Comparison of ENCODE assay signal across 8 mouse cellular contexts in the genomic region with DNA sequence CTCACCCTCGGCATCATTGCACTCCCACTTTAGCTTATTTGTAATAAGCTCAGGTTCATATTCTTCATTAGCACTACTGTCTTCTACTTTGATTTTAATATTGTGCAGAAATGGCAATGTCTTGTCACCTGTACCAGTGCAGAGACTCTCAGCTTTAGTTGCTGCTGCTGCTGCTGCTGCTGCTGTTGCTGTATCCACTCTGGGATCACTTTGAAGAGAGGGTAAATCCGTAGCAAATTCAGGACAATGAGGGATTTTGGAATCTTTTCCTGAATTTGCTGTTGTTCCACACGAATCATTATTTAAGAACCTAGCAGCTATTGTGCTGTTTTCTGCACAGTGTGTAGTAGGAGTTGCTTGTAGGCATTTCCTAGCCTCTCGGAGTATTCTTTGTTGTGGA. TPM values are rescaled to one million over a fixed set of nuclear protein-coding genes. Genes with fewer than 3 reads are reported as not detected.
DNase-seq lines count a peak whose midpoint lies in the region; ATAC-seq and TF ChIP-seq lines count a peak whose summit lies in the region.

No protein-coding gene starts in this region.

- TF ChIP-seq CTCF in left cerebral cortex, adult 2 months (IDR thresholded peaks at IDR 0.05), result no peak
- TF ChIP-seq CTCF in intestine, postnatal 0 days (IDR thresholded peaks at IDR 0.05; ENCODE audit: low read depth), result no peak

- H3K36me3 ChIP-seq in embryonic facial prominence, embryonic 15.5 days, result no peaks in the 10 kb centered on the region
- no peaks in the 10 kb centered on the region for H3K36me3 ChIP-seq in intestine, postnatal 0 days (ENCODE audit: control insufficient read depth, insufficient read depth)
- H3K36me3 ChIP-seq in neural tube, embryonic 13.5 days, result no peaks in the 10 kb centered on the region

- peaks cover 50% of the 10 kb centered on the region for H3K4me1 ChIP-seq in embryonic facial prominence, embryonic 15.5 days
- H3K4me1 ChIP-seq in intestine, postnatal 0 days (replicated peaks; ENCODE audit: control insufficient read depth, insufficient read depth, low read length), result peaks cover 9% of the 10 kb centered on the region; the same call in 1 of the 2 replicates
- H3K4me1 ChIP-seq in neural tube, embryonic 13.5 days (replicated peaks), result peaks cover 58% of the 10 kb centered on the region

- no peaks in the 10 kb centered on the region for H3K27me3 ChIP-seq in embryonic facial prominence, embryonic 15.5 days
- H3K27me3 ChIP-seq in intestine, postnatal 0 days (replicated peaks; ENCODE audit: control insufficient read depth, insufficient read depth, low read length), result no peaks in the 10 kb centered on the region
- H3K27me3 ChIP-seq in neural tube, embryonic 13.5 days, result no peaks in the 10 kb centered on the region

- peak overlapping the region; percentile 73 for H3K4me2 ChIP-seq in embryonic facial prominence, embryonic 15.5 days (replicated peaks)
- H3K4me2 ChIP-seq in intestine, postnatal 0 days (replicated peaks; ENCODE audit: low read depth), result peak overlapping the region; percentile 93
- peak overlapping the region; percentile 81 for H3K4me2 ChIP-seq in neural tube, embryonic 13.5 days

- intact Hi-C loops in left cerebral cortex, adult 2 months (cut with DNase I), result loop anchor here (5.0 kb wide), 2 partner anchors 314 to 646 kb away; a partner anchor contains a TSS

- peak overlapping the region; percentile 96 for H3K9ac ChIP-seq in embryonic facial prominence, embryonic 15.5 days
- peak overlapping the region; percentile 76; the same call in 1 of the 2 replicates for H3K9ac ChIP-seq in intestine, postnatal 0 days (ENCODE audit: low read depth, low read length)
- peak overlapping the region; percentile 100 for H3K9ac ChIP-seq in neural tube, embryonic 13.5 days

- ATAC-seq in embryonic facial prominence, embryonic 15.5 days (ENCODE audit: insufficient number of reproducible peaks, low FRiP score, low TSS enrichment, low read depth), result no peak
- ATAC-seq in intestine, postnatal 0 days, result no peak
- no peak for ATAC-seq in neural tube, embryonic 13.5 days (ENCODE audit: low read depth)
- no peak for ATAC-seq in CD4-positive, CD25-positive, alpha-beta regulatory T cell, adult 4 months

- no peaks in the 10 kb centered on the region for H3K9me3 ChIP-seq in embryonic facial prominence, embryonic 15.5 days (replicated peaks)
- no peaks in the 10 kb centered on the region for H3K9me3 ChIP-seq in intestine, postnatal 0 days (ENCODE audit: control insufficient read depth)
- H3K9me3 ChIP-seq in neural tube, embryonic 13.5 days, result no peaks in the 10 kb centered on the region

- DNase-seq in left cerebral cortex, adult 2 months (ENCODE audit: extremely low spot score in 1 of 2, low spot score in 2 of 2), result no peak
- no peak for DNase-seq in left cerebral cortex, adult 9 months (ENCODE audit: low spot score in 2 of 2)
- DNase-seq in left cerebral cortex, adult 18-20 months (ENCODE audit: low spot score in 2 of 2), result no peak
- DNase-seq in adrenal gland, postnatal 36 days, result no peak

- H3K4me3 ChIP-seq in left cerebral cortex, adult 2 months, result peak overlapping the region; percentile 63
- H3K4me3 ChIP-seq in embryonic facial prominence, embryonic 15.5 days (replicated peaks), result peak overlapping the region; percentile 79
- peak overlapping the region; percentile 82 for H3K4me3 ChIP-seq in intestine, postnatal 0 days (ENCODE audit: low read depth, low read length)
- H3K4me3 ChIP-seq in neural tube, embryonic 13.5 days, result peak overlapping the region; percentile 97

- H3K27ac ChIP-seq in left cerebral cortex, adult 2 months, result peak overlapping the region; percentile 98; the same call in 1 of the 2 replicates
- H3K27ac ChIP-seq in embryonic facial prominence, embryonic 15.5 days (replicated peaks), result peak overlapping the region; percentile 99
- H3K27ac ChIP-seq in intestine, postnatal 0 days (ENCODE audit: low read depth, low read length), result no peak overlapping the region
- H3K27ac ChIP-seq in neural tube, embryonic 13.5 days (replicated peaks), result peak overlapping the region; percentile 100

- WGBS in embryonic facial prominence, embryonic 15.5 days, result 2% methylated on average over 4 of the region's 4 CpGs
- 10% methylated on average over 4 of the region's 4 CpGs for WGBS in intestine, postnatal 0 days
- under 1% methylated on average over 4 of the region's 4 CpGs for WGBS in neural tube, embryonic 13.5 days

RNA-seq across cellular contexts. Expression of a gene that starts 2.7 kb away (rescaled TPM):
- 1 to 10 TPM; 7.4 to 8.0 TPM for total RNA-seq in left cerebral cortex, adult 2 months (2021)
- polyA plus RNA-seq in embryonic facial prominence, embryonic 15.5 days (2015; fragmentation: Nextera tagmentation; extraction: Ambion mirVana), result 5.7 and 6.1 TPM in 2 replicates
- 0.95 and 1.2 TPM in 2 replicates for polyA plus RNA-seq in intestine, postnatal 0 days (2015; fragmentation: Nextera tagmentation; extraction: Ambion mirVana)
- polyA plus RNA-seq in neural tube, embryonic 13.5 days (2015; fragmentation: Nextera tagmentation; extraction: Ambion mirVana), result 8.2 and 9.2 TPM in 2 replicates
- total RNA-seq in left cerebral cortex, adult 18-20 months (2021), result 1 to 10 TPM; 7.4 to 8.7 TPM
- 1 to 10 TPM; 2.8 to 4.4 TPM for total RNA-seq in adrenal gland, postnatal 36 days (2021)
- polyA plus RNA-seq in CD4-positive, CD25-positive, alpha-beta regulatory T cell, adult 4 months (2017; shearing (Covaris generic)), result under 1 TPM in 1 of 2 experiments, not detected in 1; 0.74 TPM

RNA-seq across cellular contexts. Expression of a gene that starts 8.6 kb away (rescaled TPM):
- 1 to 10 TPM; 2.7 to 5.0 TPM for total RNA-seq in left cerebral cortex, adult 2 months (2021)
- polyA plus RNA-seq in embryonic facial prominence, embryonic 15.5 days (2015; fragmentation: Nextera tagmentation; extraction: Ambion mirVana), result 13.7 and 13.9 TPM in 2 replicates
- polyA plus RNA-seq in intestine, postnatal 0 days (2015; fragmentation: Nextera tagmentation; extraction: Ambion mirVana), result 6.3 and 6.8 TPM in 2 replicates
- 8.8 and 12.3 TPM in 2 replicates for polyA plus RNA-seq in neural tube, embryonic 13.5 days (2015; fragmentation: Nextera tagmentation; extraction: Ambion mirVana)
- total RNA-seq in left cerebral cortex, adult 18-20 months (2021), result 1 to 10 TPM; 2.9 to 5.6 TPM
- 1 to 10 TPM; 1.4 to 1.9 TPM for total RNA-seq in adrenal gland, postnatal 36 days (2021)
- polyA plus RNA-seq in CD4-positive, CD25-positive, alpha-beta regulatory T cell, adult 4 months (2017; shearing (Covaris generic)), result 1 to 10 TPM; 2.0 to 2.1 TPM

RNA-seq across cellular contexts. Expression of a gene that starts 8.9 kb away (rescaled TPM):
- 10 to 100 TPM; 51.6 to 52.1 TPM for total RNA-seq in left cerebral cortex, adult 2 months (2021)
- 65.5 and 70.1 TPM in 2 replicates for polyA plus RNA-seq in embryonic facial prominence, embryonic 15.5 days (2015; fragmentation: Nextera tagmentation; extraction: Ambion mirVana)
- 22.6 and 30.1 TPM in 2 replicates for polyA plus RNA-seq in intestine, postnatal 0 days (2015; fragmentation: Nextera tagmentation; extraction: Ambion mirVana)
- 62.3 and 63.1 TPM in 2 replicates for polyA plus RNA-seq in neural tube, embryonic 13.5 days (2015; fragmentation: Nextera tagmentation; extraction: Ambion mirVana)
- total RNA-seq in left cerebral cortex, adult 18-20 months (2021), result 10 to 100 TPM; 51.5 to 55.7 TPM
- 10 to 100 TPM; 46.8 to 47.7 TPM for total RNA-seq in adrenal gland, postnatal 36 days (2021)
- polyA plus RNA-seq in CD4-positive, CD25-positive, alpha-beta regulatory T cell, adult 4 months (2017; shearing (Covaris generic)), result 10 to 100 TPM; 34.9 to 41.4 TPM

RNA-seq across cellular contexts. Expression of a gene that starts 49.4 kb away (rescaled TPM):
- not detected for total RNA-seq in left cerebral cortex, adult 2 months (2021)
- not detected in 2 replicates for polyA plus RNA-seq in embryonic facial prominence, embryonic 15.5 days (2015; fragmentation: Nextera tagmentation; extraction: Ambion mirVana)
- polyA plus RNA-seq in intestine, postnatal 0 days (2015; fragmentation: Nextera tagmentation; extraction: Ambion mirVana), result not detected in 2 replicates
- polyA plus RNA-seq in neural tube, embryonic 13.5 days (2015; fragmentation: Nextera tagmentation; extraction: Ambion mirVana), result not detected in 2 replicates
- not detected for total RNA-seq in left cerebral cortex, adult 18-20 months (2021)
- not detected for total RNA-seq in adrenal gland, postnatal 36 days (2021)
- polyA plus RNA-seq in CD4-positive, CD25-positive, alpha-beta regulatory T cell, adult 4 months (2017; shearing (Covaris generic)), result not detected
